Mouse (Mus musculus) liver, adult 2 months (tissue): ENCODE data around the gene Itgb4. TPM values are rescaled to one million over a fixed set of nuclear protein-coding genes. Genes with fewer than 3 reads are reported as not detected.

Source experiments
- DNase-seq: peaks from one replicate; pipeline ENCODE4 v3.0.0-alpha.2; 2011; ENCODE audit warnings: low read depth, low spot score; ENCODE audit errors: extremely low read depth
- H3K27ac ChIP-seq: fragments of 200-500 bp; replicated peaks from 2 replicates; pipeline ENCODE4 v1.5.1; 2012; ENCODE audit warnings: low read depth, mild to moderate bottlenecking, control low read depth, inconsistent platforms, low read length; ENCODE audit not compliant: insufficient read depth
- H3K27me3 ChIP-seq: fragments of 200-500 bp; 2 replicates; pipeline ENCODE4 v1.6.1; 2012; ENCODE audit warnings: mild to moderate bottlenecking, moderate library complexity, low read length, inconsistent platforms; ENCODE audit not compliant: control insufficient read depth, insufficient read depth
- H3K36me3 ChIP-seq: fragments of 200-500 bp; 2 replicates; pipeline ENCODE4 v1.6.1; 2012; ENCODE audit warnings: low read length, inconsistent platforms; ENCODE audit not compliant: control insufficient read depth, insufficient read depth
- H3K4me1 ChIP-seq: fragments of 200-500 bp; 2 replicates; pipeline ENCODE4 v1.6.1; 2011; ENCODE audit warnings: low read length; ENCODE audit not compliant: control insufficient read depth, insufficient read depth
- H3K4me3 ChIP-seq: fragments of 200-500 bp; 2 replicates; pipeline ENCODE4 v1.5.1; 2011; ENCODE audit warnings: low read depth, mild to moderate bottlenecking, control low read depth, low read length, moderate library complexity; ENCODE audit not compliant: insufficient read depth
- H3K79me2 ChIP-seq: fragments of 200-500 bp; 2 replicates; pipeline ENCODE4 v1.6.1; 2012; ENCODE audit warnings: inconsistent platforms, mild to moderate bottlenecking, low read length, moderate library complexity; ENCODE audit not compliant: control insufficient read depth, insufficient read depth
- H3K9ac ChIP-seq: fragments of 200-500 bp; 2 replicates; pipeline ENCODE4 v1.6.1; 2012; ENCODE audit warnings: low read depth, mild to moderate bottlenecking, control low read depth, inconsistent platforms, low read length
- CTCF ChIP-seq: fragments of 200-500 bp; IDR thresholded peaks from 2 replicates; pipeline ENCODE4 v1.5.1; 2011; ENCODE audit warnings: low read depth, low read length, control low read depth
- POLR2A ChIP-seq: fragments of 200-500 bp; IDR thresholded peaks from 2 replicates; pipeline ENCODE4 v1.6.1; 2011; ENCODE audit warnings: low read length, control low read depth; ENCODE audit not compliant: insufficient read depth; ENCODE audit errors: extremely low read depth
- WGBS: fragments of 180-500 bp; shearing (Covaris S2); methylation state at CpG from one replicate; pipeline ENCODE4 v1.1.7; 2018; 5-methylcytosine and 5-hydroxymethylcytosine counted together
- polyA plus RNA-seq: library from polyadenylated mRNA; depleted of rRNA; stranded (reverse); fragments of >200 nt; gene quantifications from 2 replicates; pipeline ENCODE4 v1.2.3, GENCODE M21; 2012; rRNA removed
- total RNA-seq: library from RNA; depleted of rRNA; stranded (reverse); fragments of >200 nt; gene quantifications from 2 replicates; pipeline ENCODE4 v1.2.3, GENCODE M21; 2014; rRNA removed

The Itgb4 gene
- total RNA-seq (0.34 and 0.65 TPM in 2 replicates), polyA plus RNA-seq (0.18 and 0.25 TPM in 2 replicates)

- no peaks in the 10 kb centered on the region for H3K79me2 ChIP-seq
- H3K4me1 ChIP-seq: no peaks in the 10 kb centered on the region
- H3K27me3 ChIP-seq: peaks cover 5% of the 10 kb centered on the region; the same call in 1 of the 2 replicates
- H3K36me3 ChIP-seq: no peaks in the 10 kb centered on the region
- 13% methylated on average over 58 of the region's 58 CpGs for WGBS
- TF ChIP-seq POLR2A: no peak
- TF ChIP-seq CTCF: no peak; the same call in 1 of the 2 replicates
- H3K9ac ChIP-seq: no peak within 1 kb of the TSS
- H3K4me3 ChIP-seq: peak within 1 kb of the TSS; percentile 29
- no peak within 1 kb of the TSS for H3K27ac ChIP-seq
- no peak for DNase-seq
These were observed at the start of gene Itgb4 for GRCm38 (mm10) chr11:115974309-115975082. Gene Itgb4 (plus strand): TSS chr11:115974709.

DNA sequence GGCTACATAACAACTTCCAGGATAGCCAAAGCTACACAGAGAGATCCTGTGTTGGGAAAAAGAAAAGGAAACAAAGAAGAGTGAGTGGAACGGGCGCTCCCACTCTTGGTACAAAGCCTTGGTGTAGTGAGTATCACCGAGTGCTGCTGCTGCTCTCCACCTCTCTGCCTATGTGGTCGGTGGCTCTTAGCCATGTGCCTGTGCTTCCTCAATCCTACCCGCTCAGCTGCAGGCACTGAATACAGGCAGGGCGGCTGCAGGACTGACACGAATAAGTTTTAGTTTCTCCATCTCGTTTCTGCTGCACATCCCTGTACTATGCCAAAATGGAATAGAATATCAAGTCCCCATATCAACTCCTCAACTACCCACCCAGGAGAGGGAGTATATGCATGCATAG, 45.5 kb upstream of the Itgb4 start:
- no peak for DNase-seq
- H3K4me1 ChIP-seq: peaks cover 4% of the 10 kb centered on the region
- TF ChIP-seq POLR2A (no peak), CTCF (no peak)
- peaks cover 13% of the 10 kb centered on the region; the same call in 1 of the 2 replicates for H3K36me3 ChIP-seq
- H3K9ac ChIP-seq: no peak overlapping the region
- H3K27me3 ChIP-seq: no peaks in the 10 kb centered on the region
- peaks cover 7% of the 10 kb centered on the region; the same call in 1 of the 2 replicates for H3K79me2 ChIP-seq
- H3K4me3 ChIP-seq: no peak overlapping the region
- no peak overlapping the region for H3K27ac ChIP-seq
- WGBS: 89% methylated on average over 8 of the region's 8 CpGs

- no peak for TF ChIP-seq CTCF
- TF ChIP-seq POLR2A: no peak
- Histone ChIP-seq H3K27me3 (no peaks in the 10 kb centered on the region), H3K27ac (no peak overlapping the region), H3K9ac (no peak overlapping the region), H3K4me1 (peaks cover 4% of the 10 kb centered on the region), H3K4me3 (no peak overlapping the region), H3K79me2 (peaks cover 7% of the 10 kb centered on the region; the same call in 1 of the 2 replicates), H3K36me3 (peaks cover 9% of the 10 kb centered on the region; the same call in 1 of the 2 replicates)
- 65% methylated on average over 3 of the region's 3 CpGs for WGBS
- no peak for DNase-seq
These were observed 44.7 kb upstream of the Itgb4 start for GRCm38 (mm10) chr11:115929818-115930217.

- no peak overlapping the region for H3K4me3 ChIP-seq
- peaks cover 7% of the 10 kb centered on the region; the same call in 1 of the 2 replicates for H3K79me2 ChIP-seq
- no peak overlapping the region for H3K27ac ChIP-seq
- no peak for DNase-seq
- 69% methylated on average over 3 of the region's 3 CpGs for whole genome bisulfite sequencing
- H3K27me3 ChIP-seq: no peaks in the 10 kb centered on the region
- H3K4me1 ChIP-seq: peaks cover 4% of the 10 kb centered on the region
- no peak for TF ChIP-seq POLR2A
- no peak for TF ChIP-seq CTCF
- H3K9ac ChIP-seq: no peak overlapping the region
- H3K36me3 ChIP-seq: peaks cover 12% of the 10 kb centered on the region; the same call in 1 of the 2 replicates
These were observed 43.3 kb upstream of the Itgb4 start for GRCm38 (mm10) chr11:115931235-115931634.

GRCm38 (mm10) chr11:115933108-115933746, 41.3 kb upstream of the Itgb4 start, which contains the start of the genes Sap30bp and Recql5:
Gene Sap30bp (plus strand): TSS chr11:115933282.
Gene Recql5 (minus strand): TSS chr11:115933477.
- H3K4me3 ChIP-seq: peak within 1 kb of the TSS; percentile 68
- H3K36me3 ChIP-seq: peaks cover 13% of the 10 kb centered on the region
- DNase-seq: peak; percentile 93
- peak within 1 kb of the TSS; percentile 69 for H3K9ac ChIP-seq
- H3K27me3 ChIP-seq: no peaks in the 10 kb centered on the region
- TF ChIP-seq POLR2A (peak; percentile 50; the same call in 1 of the 2 replicates), CTCF (no peak)
- H3K4me1 ChIP-seq: peaks cover 4% of the 10 kb centered on the region
- H3K79me2 ChIP-seq: peaks cover 7% of the 10 kb centered on the region; the same call in 1 of the 2 replicates
- under 1% methylated on average over 28 of the region's 28 CpGs for WGBS
- H3K27ac ChIP-seq: no peak within 1 kb of the TSS

DNA sequence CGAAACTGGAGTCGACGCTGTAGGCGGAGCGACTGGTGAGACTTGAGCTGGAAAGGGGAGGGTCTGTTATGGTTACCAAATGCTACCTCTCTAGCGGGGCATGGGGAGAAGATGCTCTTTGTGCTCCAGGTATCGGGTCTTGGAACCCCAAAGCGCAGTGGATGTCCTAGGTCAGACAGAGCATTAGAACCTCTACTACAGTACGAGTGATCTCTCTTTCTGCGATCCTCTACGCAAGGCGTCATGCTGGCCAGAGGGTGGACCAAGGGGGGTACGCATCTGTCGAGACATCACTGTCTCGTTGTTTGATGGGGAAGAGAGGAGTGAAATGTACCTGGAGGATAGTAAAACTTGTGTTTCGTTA, 40.8 kb upstream of the Itgb4 start:
- Histone ChIP-seq H3K4me1 (peaks cover 4% of the 10 kb centered on the region), H3K4me3 (peak overlapping the region; percentile 68), H3K79me2 (peaks cover 7% of the 10 kb centered on the region; the same call in 1 of the 2 replicates), H3K9ac (peak overlapping the region; percentile 69), H3K36me3 (peaks cover 16% of the 10 kb centered on the region), H3K27me3 (no peaks in the 10 kb centered on the region), H3K27ac (no peak overlapping the region)
- TF ChIP-seq POLR2A (no peak), CTCF (no peak)
- WGBS: 0% methylated on average over 16 of the region's 16 CpGs
- DNase-seq: no peak
